Mouse (Mus musculus) spleen, embryonic (tissue): Measurements from ENCODE around the gene Rhox6.
"Not testable (repeated sequence)": the region's sequence is repeated elsewhere in the genome, so short reads cannot be mapped to it uniquely, and the experiment has no call there.

Experiments used
- CTCF ChIA-PET: fragments of 350-600 bp; sonication (Branson Sonifier 250); formaldehyde crosslinking; loops from one replicate; lab custom pipeline; 2022; lab: Charles Lee

Rhox6 gene

GRCm38 (mm10) chrX:37826610-37827009, at the start of gene Rhox6:
TSS of gene Rhox6 (plus strand) at chrX:37826910.
- CTCF ChIA-PET = not testable (repeated sequence)

GRCm38 (mm10) chrX:37807286-37808080, 19.2 kb upstream of the Rhox6 start:
- CTCF ChIA-PET = no interaction called here

GRCm38 (mm10) chrX:37809396-37809795, 17.3 kb upstream of the Rhox6 start:
- CTCF ChIA-PET = no interaction called here

DNA sequence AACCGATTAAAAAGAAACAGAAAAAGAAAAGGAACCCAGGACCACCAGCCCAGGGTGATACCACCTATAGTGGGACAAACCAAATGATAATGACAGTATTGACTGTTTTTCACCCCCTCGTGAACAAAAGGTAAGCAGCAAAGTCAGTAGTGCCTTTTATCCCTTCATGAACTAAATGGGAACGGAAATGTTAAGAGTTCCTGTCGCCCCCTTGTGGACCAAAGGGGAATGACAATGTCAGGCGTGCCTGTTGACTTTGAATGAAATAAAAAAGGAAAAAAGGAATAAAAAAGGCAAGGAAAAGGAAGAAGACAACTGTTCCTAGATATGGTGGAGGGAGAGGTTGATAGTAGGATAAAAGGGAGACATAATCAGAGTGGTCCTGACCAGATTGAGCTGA, 15.5 kb upstream of the Rhox6 start:
- CTCF ChIA-PET = no interaction called here

GRCm38 (mm10) chrX:37815665-37816064, 11.0 kb upstream of the Rhox6 start:
- CTCF ChIA-PET = no interaction called here

GRCm38 (mm10) chrX:37831386-37831785, 4.7 kb downstream of the Rhox6 start, which contains the start of gene Rhox7a:
TSS of gene Rhox7a (plus strand) at chrX:37831686.
- CTCF ChIA-PET = not testable (repeated sequence)

- CTCF ChIA-PET = no interaction called here
Observed at GRCm38 (mm10) chrX:37871641-37872040, 44.9 kb downstream of the Rhox6 start.

- CTCF ChIA-PET = no interaction called here
Observed at GRCm38 (mm10) chrX:37878844-37879243, 52.1 kb downstream of the Rhox6 start, which contains the start of gene Rhox8. TSS of gene Rhox8 (minus strand) at chrX:37878944.
